Mouse (Mus musculus) G1E (cell line): ENCODE data around the gene Nanos1. TPM values are rescaled to one million over a fixed set of nuclear protein-coding genes. Genes with fewer than 3 reads are reported as not detected.

Experiments used
- ATAC-seq: 2 replicates; pipeline ENCODE4 v1.8.0; 2016; ENCODE audit warnings: mild to moderate bottlenecking; ENCODE audit not compliant: insufficient number of reproducible peaks, poor library complexity, low FRiP score, severe bottlenecking; ENCODE audit errors: extremely low read depth
- DNase-seq: peaks from one replicate; pipeline ENCODE4 v3.0.0; 2012; ENCODE audit warnings: low spot score
- H3K27me3 ChIP-seq: 2 replicates; pipeline ENCODE4 v1.6.1; 2012; ENCODE audit warnings: mild to moderate bottlenecking, low read length, inconsistent platforms; ENCODE audit not compliant: insufficient read depth
- H3K36me3 ChIP-seq: replicated peaks from 2 replicates; pipeline ENCODE3; 2012; ENCODE audit warnings: mild to moderate bottlenecking, inconsistent platforms
- H3K4me1 ChIP-seq: 2 replicates; pipeline ENCODE4 v1.6.1; 2012; ENCODE audit warnings: low read depth, low read length, inconsistent platforms, mixed read lengths; ENCODE audit not compliant: insufficient read depth
- H3K4me3 ChIP-seq: 2 replicates; pipeline ENCODE4 v1.5.1; 2012; ENCODE audit warnings: low read depth, mild to moderate bottlenecking, inconsistent platforms, low read length, moderate library complexity, mixed read lengths
- H3K9me3 ChIP-seq: replicated peaks from 2 replicates; pipeline ENCODE4 v1.6.1; 2012; ENCODE audit warnings: inconsistent platforms
- CTCF ChIP-seq: IDR thresholded peaks from 2 replicates; pipeline ENCODE4 v1.5.1; 2012; ENCODE audit warnings: low read depth, low read length, inconsistent platforms, mixed read lengths
- GATA1 ChIP-seq: IDR thresholded peaks from 2 replicates; pipeline ENCODE4 v1.6.1; 2012; ENCODE audit warnings: borderline replicate concordance, low read length, inconsistent platforms, mixed read lengths
- GATA2 ChIP-seq: IDR thresholded peaks from 2 replicates; pipeline ENCODE4 v1.6.1; 2012; ENCODE audit warnings: low read depth, low read length, inconsistent platforms, borderline replicate concordance
- POLR2AphosphoS5 ChIP-seq: IDR thresholded peaks from 2 replicates; pipeline ENCODE4 v1.6.1; 2012; ENCODE audit warnings: low read depth, low read length, inconsistent platforms; ENCODE audit not compliant: insufficient replicate concordance
- TAL1 ChIP-seq: conservative IDR thresholded peaks from 2 replicates; pipeline ENCODE4 v1.6.1; 2012; ENCODE audit warnings: low read depth, low read length, inconsistent platforms, mixed read lengths
- polyA plus RNA-seq: library from polyadenylated mRNA; stranded (reverse); fragments of >175 nt; gene quantifications from 2 replicates; pipeline ENCODE4 v1.2.3, GENCODE M21; 2012
- total RNA-seq, 2 experiments: library from RNA; stranded (forward) in 1 of 2; stranded (reverse) in 1 of 2; fragments of 200-1000 nt in 1 of 2; fragments of >200 nt in 1 of 2; fragmentation: Nextera tagmentation in 1 of 2; gene quantifications; 2 replicates each; pipeline ENCODE4 v1.2.3; 2014 to 2017

The Nanos1 gene
- total and polyA plus RNA-seq, 3 experiments, result 2.1 to 4.6 (median 2.6) TPM

DNA sequence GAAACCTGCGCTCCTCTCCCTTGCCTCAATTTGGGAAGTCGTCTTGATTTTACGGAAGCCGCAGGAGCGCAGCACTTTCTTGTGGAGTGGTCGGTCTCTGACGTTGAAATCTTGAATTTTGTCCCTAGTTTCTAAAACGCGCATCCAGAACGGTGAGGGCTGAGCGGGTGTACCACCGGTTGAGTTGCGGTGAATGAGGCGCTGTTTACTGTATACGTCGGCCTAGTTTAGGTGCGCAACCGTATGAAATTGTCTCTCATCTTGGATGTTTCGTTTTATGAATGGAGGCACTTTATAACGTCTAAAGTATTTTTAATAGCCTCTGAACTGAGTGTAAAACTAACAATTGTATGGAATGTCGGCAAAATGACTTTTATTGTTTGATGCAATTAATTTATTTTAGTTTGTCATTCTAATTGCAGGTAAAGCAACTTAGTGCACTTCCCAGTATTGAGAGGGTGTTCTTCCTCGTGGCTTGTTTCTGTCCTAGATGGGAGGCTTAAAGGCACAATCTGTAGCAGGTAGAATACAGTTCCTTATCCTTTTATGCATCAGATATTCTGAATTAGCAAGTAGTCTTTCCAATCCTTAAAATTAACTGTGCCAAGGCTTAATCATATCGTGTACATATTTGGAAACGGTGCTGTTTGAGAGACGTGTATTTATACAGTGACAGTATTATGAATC lies 1.5 kb downstream of the Nanos1 start:
- DNase-seq, result peak; percentile 5
- Histone ChIP-seq H3K9me3 (no peaks in the 10 kb centered on the region), H3K36me3 (peaks cover 24% of the 10 kb centered on the region), H3K4me1 (peaks cover 32% of the 10 kb centered on the region), H3K27me3 (peaks cover 3% of the 10 kb centered on the region; the same call in 1 of the 2 replicates), H3K4me3 (peak overlapping the region; percentile 85)
- TF ChIP-seq POLR2AphosphoS5 (0 out of 2 replicates have a peak, but pooled peaks have one; percentile 47), TAL1 (no peak)
- ATAC-seq, result no peak

- H3K4me3 ChIP-seq, result no peak overlapping the region
- H3K27me3 ChIP-seq, result peaks cover 3% of the 10 kb centered on the region; the same call in 1 of the 2 replicates
- no peak for ATAC-seq
- no peaks in the 10 kb centered on the region for H3K9me3 ChIP-seq
- no peak for TF ChIP-seq CTCF
- no peak for TF ChIP-seq GATA2
- TF ChIP-seq GATA1, result no peak
- no peak for TF ChIP-seq TAL1
- TF ChIP-seq POLR2AphosphoS5, result no peak
- H3K36me3 ChIP-seq, result peaks cover 43% of the 10 kb centered on the region
- no peak for DNase-seq
- peaks cover 32% of the 10 kb centered on the region for H3K4me1 ChIP-seq
These were observed 3.4 kb downstream of the Nanos1 start for GRCm38 (mm10) chr19:60758896-60759835.

DNA sequence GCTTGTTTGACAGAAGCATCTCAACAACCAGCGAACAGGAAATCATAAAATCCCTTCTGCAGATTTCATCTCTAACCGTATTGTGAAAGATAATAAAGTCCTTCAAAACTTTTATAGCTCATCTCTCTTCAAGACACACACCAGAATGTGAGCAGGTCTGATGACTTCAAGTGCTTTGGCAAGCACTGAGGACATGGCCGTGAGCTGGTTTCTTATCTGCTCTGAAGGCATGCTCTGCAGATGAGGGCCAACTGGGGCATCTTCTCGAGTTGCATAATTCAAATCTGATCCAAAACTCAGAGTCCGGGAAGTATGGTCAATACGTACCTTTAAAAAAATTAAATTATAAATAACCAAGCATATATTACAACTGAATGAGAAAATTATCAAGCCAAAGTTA lies 17.6 kb downstream of the Nanos1 start:
- Histone ChIP-seq H3K4me1 (no peaks in the 10 kb centered on the region; the same call in 1 of the 2 replicates), H3K36me3 (peaks cover 94% of the 10 kb centered on the region), H3K4me3 (no peak overlapping the region), H3K9me3 (no peaks in the 10 kb centered on the region), H3K27me3 (no peaks in the 10 kb centered on the region)
- no peak for DNase-seq
- TF ChIP-seq GATA1 (no peak), TAL1 (no peak), POLR2AphosphoS5 (no peak), GATA2 (no peak), CTCF (no peak)
- ATAC-seq, result no peak

DNA sequence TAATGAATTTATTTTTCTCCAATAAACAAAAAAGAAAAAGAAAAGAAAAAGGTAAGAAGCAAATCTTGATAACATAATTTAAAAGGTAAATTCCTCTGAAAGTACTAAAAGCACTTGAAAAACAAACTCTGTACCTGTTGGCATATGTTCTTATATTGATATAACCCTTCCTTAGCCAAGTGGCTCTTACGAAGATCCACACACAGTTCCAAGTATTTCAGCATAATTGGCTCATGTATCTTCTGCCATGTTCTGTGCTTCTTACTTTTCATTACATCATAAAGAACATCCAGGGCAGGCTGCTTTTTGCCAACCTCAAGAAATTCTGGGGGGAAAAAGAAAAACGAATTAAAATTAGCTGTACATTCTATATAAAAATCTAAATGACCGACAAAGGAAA lies 26.2 kb downstream of the Nanos1 start:
- ATAC-seq, result no peak
- peaks cover 33% of the 10 kb centered on the region for H3K4me1 ChIP-seq
- no peaks in the 10 kb centered on the region for H3K9me3 ChIP-seq
- no peaks in the 10 kb centered on the region for H3K27me3 ChIP-seq
- TF ChIP-seq GATA2 (no peak), GATA1 (no peak), TAL1 (no peak), POLR2AphosphoS5 (no peak), CTCF (no peak)
- no peak for DNase-seq
- no peak overlapping the region for H3K4me3 ChIP-seq
- peaks cover 67% of the 10 kb centered on the region for H3K36me3 ChIP-seq

- TF ChIP-seq TAL1 (no peak), GATA2 (no peak), POLR2AphosphoS5 (no peak), CTCF (no peak), GATA1 (no peak)
- no peak overlapping the region for H3K4me3 ChIP-seq
- H3K9me3 ChIP-seq, result no peaks in the 10 kb centered on the region
- DNase-seq (no peak), ATAC-seq (no peak)
- H3K36me3 ChIP-seq, result peaks cover 53% of the 10 kb centered on the region
- no peaks in the 10 kb centered on the region for H3K27me3 ChIP-seq
- H3K4me1 ChIP-seq, result peaks cover 35% of the 10 kb centered on the region
These were observed 28.9 kb downstream of the Nanos1 start for GRCm38 (mm10) chr19:60784712-60785111.

- TF ChIP-seq GATA1 (no peak), TAL1 (no peak), POLR2AphosphoS5 (no peak), GATA2 (no peak), CTCF (no peak)
- H3K9me3 ChIP-seq, result no peaks in the 10 kb centered on the region
- DNase-seq, result no peak
- ATAC-seq, result no peak
- H3K4me1 ChIP-seq, result peaks cover 33% of the 10 kb centered on the region
- peak overlapping the region; percentile 77; the same call in 1 of the 2 replicates for H3K4me3 ChIP-seq
- peaks cover 32% of the 10 kb centered on the region for H3K36me3 ChIP-seq
- no peaks in the 10 kb centered on the region for H3K27me3 ChIP-seq
These were observed 31.8 kb downstream of the Nanos1 start for GRCm38 (mm10) chr19:60787465-60788150.
